In genomic region chr5:46635116-46635668, GRCm38 (mm10) we compare ENCODE assay signal across 16 mouse cellular contexts.
"Had no signal": no experiment of that assay in that cellular context is flagged by ENCODE, and none has a peak within 500 bp of the region (broad histone marks: within the 10 kb centered on the region; RNA-seq: fewer than 3 reads in every experiment).

No protein-coding gene starts in this region.

- H3K9ac ChIP-seq: lung, embryonic 15.5 days; midbrain, embryonic 13.5 days; midbrain, embryonic 15.5 days; neural tube, embryonic 12.5 days; stomach, embryonic 15.5 days had no signal

- H3K27ac ChIP-seq: lung, embryonic 15.5 days; macrophage; midbrain, embryonic 13.5 days; midbrain, embryonic 15.5 days; neural tube, embryonic 12.5 days; stomach, embryonic 15.5 days; stomach, postnatal 0 days had no signal

- H3K27me3 ChIP-seq: lung, embryonic 15.5 days; megakaryocyte, embryonic 14.5 days; midbrain, embryonic 13.5 days; midbrain, embryonic 15.5 days; neural tube, embryonic 12.5 days; stomach, embryonic 15.5 days had no signal

- H3K4me3 ChIP-seq: lung, embryonic 15.5 days; megakaryocyte, embryonic 14.5 days; midbrain, embryonic 13.5 days; midbrain, embryonic 15.5 days; neural tube, embryonic 12.5 days; stomach, embryonic 15.5 days had no signal

- DNase-seq: lung, adult 2 months; lung, postnatal 14 days; lung, postnatal 36 days; right cerebral cortex, postnatal 14 days; thymus, adult 2 months; thymus, postnatal 25 days; thymus, postnatal 4 days had no signal

- ATAC-seq: lung, postnatal 0 days; midbrain, embryonic 13.5 days; midbrain, embryonic 15.5 days had no signal

- H3K36me3 ChIP-seq: lung, embryonic 15.5 days; midbrain, embryonic 13.5 days; midbrain, embryonic 15.5 days; neural tube, embryonic 12.5 days; stomach, embryonic 15.5 days had no signal

- H3K9me3 ChIP-seq: lung, embryonic 15.5 days; megakaryocyte, embryonic 14.5 days; midbrain, embryonic 13.5 days; midbrain, embryonic 15.5 days; neural tube, embryonic 12.5 days; stomach, embryonic 15.5 days had no signal

- H3K4me1 ChIP-seq: lung, embryonic 15.5 days; midbrain, embryonic 13.5 days; midbrain, embryonic 15.5 days; neural tube, embryonic 12.5 days; stomach, embryonic 15.5 days had no signal

- H3K4me2 ChIP-seq: lung, embryonic 15.5 days; midbrain, embryonic 13.5 days; midbrain, embryonic 15.5 days; neural tube, embryonic 12.5 days; stomach, embryonic 15.5 days had no signal
